Mouse (Mus musculus) hindbrain, embryonic 11.5 days (tissue): Measurements from ENCODE around the gene Mpz. TPM values are rescaled to one million over a fixed set of nuclear protein-coding genes. Genes with fewer than 3 reads are reported as not detected.

Experiments
- polyA plus RNA-seq: library from polyadenylated mRNA; unstranded; fragments of >200 nt; fragmentation: Nextera tagmentation; extraction: Ambion mirVana; gene quantifications from 2 replicates; pipeline ENCODE4 v1.2.1, GENCODE M21; 2014

Mpz gene
- polyA plus RNA-seq, 1 experiment from 2014 or later = 1.5 TPM

Other genes with a start within 250 kb of the Mpz start
- not detected in 2 replicates for gene Fcrlb, start 237.8 kb upstream of the Mpz start, polyA plus RNA-seq
- not detected in 2 replicates for gene Fcrla, start 223.1 kb upstream of the Mpz start, polyA plus RNA-seq
- gene Fcgr2b, start 174.2 kb upstream of the Mpz start, polyA plus RNA-seq = 0.12 and 0.28 TPM in 2 replicates
- 0.39 and 0.62 TPM in 2 replicates for gene Fcgr4, start 131.8 kb upstream of the Mpz start, polyA plus RNA-seq
- gene Fcgr3, start 85.8 kb upstream of the Mpz start, polyA plus RNA-seq = 9.6 TPM in 2 replicates
- 8.7 and 10.5 TPM in 2 replicates for gene Cfap126, start 36.8 kb upstream of the Mpz start, polyA plus RNA-seq
- gene Sdhc, start 108 bp upstream of the Mpz start, polyA plus RNA-seq = 259 and 284 TPM in 2 replicates
- 31.4 and 33.4 TPM in 2 replicates for gene Pcp4l1, start 45.6 kb downstream of the Mpz start, polyA plus RNA-seq
- gene Nr1i3, start 63.3 kb downstream of the Mpz start, polyA plus RNA-seq = 0.17 and 0.25 TPM in 2 replicates
- 23.5 and 28.8 TPM in 2 replicates for gene Tomm40l, start 71.8 kb downstream of the Mpz start, polyA plus RNA-seq
- gene Apoa2, start 74.3 kb downstream of the Mpz start, polyA plus RNA-seq = 3.1 and 5.0 TPM in 2 replicates
- gene Fcer1g, start 83.7 kb downstream of the Mpz start, polyA plus RNA-seq = 22.1 and 26.1 TPM in 2 replicates
- 4.6 and 5.4 TPM in 2 replicates for gene Adamts4, start 99.7 kb downstream of the Mpz start, polyA plus RNA-seq
- 259 and 263 TPM in 2 replicates for gene Ndufs2, start 100.7 kb downstream of the Mpz start, polyA plus RNA-seq
- gene B4galt3, start 119.6 kb downstream of the Mpz start, polyA plus RNA-seq = 59.1 and 66.3 TPM in 2 replicates
- gene Ppox, start 130.5 kb downstream of the Mpz start, polyA plus RNA-seq = 48.1 and 51.8 TPM in 2 replicates
- gene Usp21, start 137.3 kb downstream of the Mpz start, polyA plus RNA-seq = 82.8 and 85.4 TPM in 2 replicates
- gene Ufc1, start 144.3 kb downstream of the Mpz start, polyA plus RNA-seq = 108 and 114 TPM in 2 replicates
- 46.6 and 49.5 TPM in 2 replicates for gene Dedd, start 178.4 kb downstream of the Mpz start, polyA plus RNA-seq
- gene Nit1, start 194.9 kb downstream of the Mpz start, polyA plus RNA-seq = 30.7 and 35.3 TPM in 2 replicates
- 68.3 and 68.4 TPM in 2 replicates for gene Pfdn2, start 195.0 kb downstream of the Mpz start, polyA plus RNA-seq
- gene Klhdc9, start 210.1 kb downstream of the Mpz start, polyA plus RNA-seq = 1.3 and 2.0 TPM in 2 replicates
- 0.66 and 0.96 TPM in 2 replicates for gene Nectin4, start 219.4 kb downstream of the Mpz start, polyA plus RNA-seq
- 0.54 and 0.99 TPM in 2 replicates for gene Arhgap30, start 238.2 kb downstream of the Mpz start, polyA plus RNA-seq